Mouse (Mus musculus) limb, embryonic 13.5 days (tissue): ENCODE data around the gene Zdhhc19. TPM values are rescaled to one million over a fixed set of nuclear protein-coding genes. Genes with fewer than 3 reads are reported as not detected.

Source experiments
- ATAC-seq: fragments of 200-750 bp; cut with Nextera tagmentation; 2 replicates; pipeline ENCODE4 v1.8.0; 2017; ENCODE audit warnings: low read depth, moderate number of reproducible peaks, moderate TSS enrichment; ENCODE audit not compliant: low FRiP score
- H3K27ac ChIP-seq: fragments of 300-500 bp; sonication (generic); 2 replicates; pipeline ENCODE4 v1.5.1; 2015; ENCODE audit warnings: inconsistent platforms, mild to moderate bottlenecking, moderate library complexity
- H3K27me3 ChIP-seq: fragments of 300-500 bp; sonication (generic); 2 replicates; pipeline ENCODE4 v1.6.1; 2015; ENCODE audit warnings: mild to moderate bottlenecking, inconsistent platforms
- H3K36me3 ChIP-seq: fragments of 300-500 bp; sonication (generic); 2 replicates; pipeline ENCODE4 v1.6.1; 2015; ENCODE audit warnings: inconsistent platforms, mild to moderate bottlenecking, moderate library complexity
- H3K4me1 ChIP-seq: fragments of 300-500 bp; sonication (generic); 2 replicates; pipeline ENCODE4 v1.6.1; 2015; ENCODE audit warnings: inconsistent platforms
- H3K4me2 ChIP-seq: fragments of 300-500 bp; sonication (generic); replicated peaks from 2 replicates; pipeline ENCODE4 v1.6.1; 2015; ENCODE audit warnings: inconsistent platforms, mild to moderate bottlenecking, moderate library complexity
- H3K4me3 ChIP-seq: fragments of 300-500 bp; sonication (generic); 2 replicates; pipeline ENCODE4 v1.5.1; 2015; ENCODE audit warnings: moderate library complexity, mild to moderate bottlenecking, inconsistent platforms
- H3K9ac ChIP-seq: fragments of 300-500 bp; sonication (generic); 2 replicates; pipeline ENCODE4 v1.6.1; 2015; ENCODE audit warnings: mild to moderate bottlenecking, inconsistent platforms
- H3K9me3 ChIP-seq: fragments of 300-500 bp; sonication (generic); 2 replicates; pipeline ENCODE4 v1.6.1; 2016; ENCODE audit warnings: inconsistent platforms
- WGBS: fragments of 180-500 bp; shearing (Covaris S2); methylation state at CpG from one replicate; pipeline ENCODE4 v1.1.7; 2015; 5-methylcytosine and 5-hydroxymethylcytosine counted together
- polyA plus RNA-seq: library from polyadenylated mRNA; unstranded; fragments of >200 nt; fragmentation: Nextera tagmentation; extraction: Ambion mirVana; gene quantifications from 2 replicates; pipeline ENCODE4 v1.2.1, GENCODE M21; 2015

Zdhhc19 gene
- polyA plus RNA-seq, 1 experiment from 2014 or later = not detected

DNA sequence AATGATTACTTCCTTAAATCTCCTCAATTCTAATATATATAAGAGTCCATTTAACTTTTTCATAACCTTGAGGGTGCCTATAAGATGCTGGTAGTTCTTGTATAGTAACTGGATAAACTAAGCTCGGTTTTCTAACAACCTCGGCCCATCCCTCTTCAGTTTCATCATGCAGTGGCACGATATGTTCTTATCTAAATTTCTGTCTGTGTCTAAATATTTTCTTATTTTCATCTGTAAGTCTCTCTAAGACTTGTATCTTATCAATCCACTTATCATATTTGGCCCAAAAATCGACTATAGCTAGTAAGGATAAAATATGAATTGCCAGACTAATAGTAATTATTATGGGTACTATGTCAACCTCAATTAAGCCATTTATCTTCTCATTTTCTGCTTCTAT is 90.4 kb downstream of the Zdhhc19 start:
- H3K9me3 ChIP-seq = no peaks in the 10 kb centered on the region
- H3K4me2 ChIP-seq = no peak overlapping the region
- no peaks in the 10 kb centered on the region for H3K4me1 ChIP-seq
- WGBS = 85% methylated on average over 4 of the region's 4 CpGs
- ATAC-seq = no peak
- no peak overlapping the region for H3K27ac ChIP-seq
- no peaks in the 10 kb centered on the region for H3K36me3 ChIP-seq
- H3K4me3 ChIP-seq = no peak overlapping the region
- H3K9ac ChIP-seq = no peak overlapping the region
- H3K27me3 ChIP-seq = no peaks in the 10 kb centered on the region

- Histone ChIP-seq H3K9ac (no peak overlapping the region), H3K9me3 (no peaks in the 10 kb centered on the region), H3K27ac (no peak overlapping the region), H3K4me1 (no peaks in the 10 kb centered on the region), H3K36me3 (no peaks in the 10 kb centered on the region), H3K4me3 (no peak overlapping the region), H3K4me2 (no peak overlapping the region), H3K27me3 (no peaks in the 10 kb centered on the region)
- 90% methylated on average over 3 of the region's 3 CpGs for WGBS
- no peak for ATAC-seq
Observed at GRCm38 (mm10) chr16:32588568-32588967, 92.5 kb downstream of the Zdhhc19 start.

- no peak overlapping the region for H3K9ac ChIP-seq
- H3K27me3 ChIP-seq = no peaks in the 10 kb centered on the region
- no peak overlapping the region for H3K4me3 ChIP-seq
- no peaks in the 10 kb centered on the region for H3K9me3 ChIP-seq
- 92% methylated on average over 8 of the region's 8 CpGs for WGBS
- ATAC-seq = no peak
- no peaks in the 10 kb centered on the region for H3K36me3 ChIP-seq
- no peak overlapping the region; the same call in 1 of the 2 replicates for H3K27ac ChIP-seq
- H3K4me2 ChIP-seq = no peak overlapping the region
- H3K4me1 ChIP-seq = no peaks in the 10 kb centered on the region
Observed at GRCm38 (mm10) chr16:32591521-32591920, 95.5 kb downstream of the Zdhhc19 start.

DNA sequence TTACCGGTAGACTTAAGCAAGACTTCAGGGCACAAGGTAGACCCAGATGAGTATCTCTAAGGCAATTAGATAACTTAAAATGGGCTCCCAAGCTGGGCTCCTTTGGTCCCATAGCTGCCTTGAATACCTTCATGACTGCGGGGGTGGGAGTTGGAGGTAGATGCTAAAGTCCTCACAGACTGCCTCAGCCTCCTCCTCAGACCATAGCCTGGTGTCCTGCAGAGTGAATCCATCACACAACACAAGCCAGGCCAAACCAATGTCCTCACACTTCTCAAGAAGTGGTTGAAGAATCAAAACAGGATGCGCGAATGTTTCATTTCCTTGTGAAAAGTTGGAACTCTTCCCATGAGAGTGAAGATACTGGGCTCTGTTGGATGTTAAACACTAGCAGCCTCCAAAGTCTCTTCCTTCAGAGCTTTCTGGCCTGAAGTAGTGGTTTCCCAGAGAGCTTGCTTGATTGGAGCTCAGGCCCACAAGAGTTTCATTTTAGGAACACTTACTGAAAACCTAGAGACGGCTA is 97.3 kb downstream of the Zdhhc19 start:
- Histone ChIP-seq H3K36me3 (no peaks in the 10 kb centered on the region), H3K4me1 (no peaks in the 10 kb centered on the region), H3K4me2 (no peak overlapping the region), H3K4me3 (no peak overlapping the region), H3K27ac (no peak overlapping the region), H3K9me3 (no peaks in the 10 kb centered on the region), H3K9ac (no peak overlapping the region), H3K27me3 (no peaks in the 10 kb centered on the region)
- ATAC-seq = no peak
- WGBS = 89% methylated on average over 5 of the region's 5 CpGs

GRCm38 (mm10) chr16:32593916-32594315 is 97.9 kb downstream of the Zdhhc19 start:
- no peak overlapping the region for H3K27ac ChIP-seq
- no peak overlapping the region for H3K4me3 ChIP-seq
- no peaks in the 10 kb centered on the region for H3K36me3 ChIP-seq
- no peak overlapping the region for H3K9ac ChIP-seq
- H3K4me2 ChIP-seq = no peak overlapping the region
- H3K9me3 ChIP-seq = no peaks in the 10 kb centered on the region
- WGBS = 76% methylated on average over 5 of the region's 5 CpGs
- H3K27me3 ChIP-seq = no peaks in the 10 kb centered on the region
- ATAC-seq = no peak
- H3K4me1 ChIP-seq = no peaks in the 10 kb centered on the region

GRCm38 (mm10) chr16:32594701-32595100 is 98.6 kb downstream of the Zdhhc19 start:
- Histone ChIP-seq H3K4me3 (no peak overlapping the region), H3K27me3 (no peaks in the 10 kb centered on the region), H3K9me3 (no peaks in the 10 kb centered on the region), H3K36me3 (no peaks in the 10 kb centered on the region), H3K9ac (no peak overlapping the region), H3K4me2 (no peak overlapping the region), H3K27ac (no peak overlapping the region), H3K4me1 (no peaks in the 10 kb centered on the region)
- ATAC-seq = no peak
- WGBS = 78% methylated on average over 5 of the region's 5 CpGs

GRCm38 (mm10) chr16:32595142-32595855 is 99.2 kb downstream of the Zdhhc19 start:
- no peaks in the 10 kb centered on the region for H3K4me1 ChIP-seq
- no peak overlapping the region for H3K4me3 ChIP-seq
- H3K4me2 ChIP-seq = no peak overlapping the region
- WGBS = 81% methylated on average over 10 of the region's 10 CpGs
- no peaks in the 10 kb centered on the region for H3K9me3 ChIP-seq
- no peak overlapping the region for H3K9ac ChIP-seq
- H3K27me3 ChIP-seq = no peaks in the 10 kb centered on the region
- H3K27ac ChIP-seq = no peak overlapping the region
- ATAC-seq = no peak
- H3K36me3 ChIP-seq = no peaks in the 10 kb centered on the region

DNA sequence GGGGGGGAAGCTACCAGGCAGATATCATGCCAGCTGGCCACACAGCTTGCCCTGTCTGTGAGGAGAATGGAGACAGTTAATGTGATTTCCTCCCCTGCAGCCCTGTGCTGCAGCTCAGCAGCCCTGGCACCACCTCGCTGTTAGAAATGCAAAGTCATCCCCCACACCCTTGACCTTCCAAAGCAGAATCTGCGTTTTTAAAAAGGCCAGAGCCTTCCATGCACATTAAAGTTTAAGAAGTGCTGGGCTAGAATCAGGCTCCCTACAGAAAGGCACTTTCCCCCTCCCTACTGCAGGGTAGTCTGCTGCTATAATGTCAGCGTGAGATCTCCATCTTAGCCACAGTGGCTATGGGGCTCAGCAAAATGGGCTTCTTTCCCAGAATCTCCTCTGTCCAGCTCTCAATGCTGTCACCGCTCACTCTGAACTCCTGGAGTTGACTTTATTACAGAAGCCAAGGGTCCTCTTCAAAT is 101.9 kb downstream of the Zdhhc19 start:
- H3K36me3 ChIP-seq = no peaks in the 10 kb centered on the region
- H3K9ac ChIP-seq = no peak overlapping the region
- H3K9me3 ChIP-seq = no peaks in the 10 kb centered on the region
- H3K4me1 ChIP-seq = no peaks in the 10 kb centered on the region
- no peak overlapping the region for H3K4me2 ChIP-seq
- no peak for ATAC-seq
- 0 out of 2 replicates have a peak overlapping the region, but pooled peaks have one; percentile 1 for H3K27ac ChIP-seq
- H3K4me3 ChIP-seq = no peak overlapping the region
- WGBS = 28% methylated on average over 4 of the region's 4 CpGs
- no peaks in the 10 kb centered on the region for H3K27me3 ChIP-seq

DNA sequence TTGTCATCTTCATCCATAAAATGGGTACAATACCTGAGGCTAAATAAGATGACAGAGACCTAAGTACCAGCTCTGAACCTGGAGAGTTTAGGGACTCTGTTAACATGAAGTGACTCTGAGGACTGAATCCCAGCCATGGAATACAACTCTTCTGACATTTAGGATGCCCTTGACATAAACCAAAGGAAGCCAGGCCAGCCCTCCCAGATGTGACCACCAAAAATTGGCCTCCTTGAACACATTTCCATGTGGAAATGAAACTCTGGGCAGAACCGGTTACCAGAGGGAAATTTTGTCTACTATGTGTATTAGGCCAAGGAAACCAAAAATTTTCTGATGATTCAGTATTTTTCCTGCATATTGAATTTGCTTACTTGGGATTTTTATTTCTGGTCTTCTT is 103.1 kb downstream of the Zdhhc19 start:
- Histone ChIP-seq H3K27me3 (no peaks in the 10 kb centered on the region), H3K4me2 (no peak overlapping the region), H3K9me3 (no peaks in the 10 kb centered on the region), H3K4me1 (no peaks in the 10 kb centered on the region), H3K27ac (no peak overlapping the region), H3K9ac (no peak overlapping the region), H3K4me3 (no peak overlapping the region), H3K36me3 (no peaks in the 10 kb centered on the region)
- 70% methylated on average over 1 of the region's 1 CpGs for WGBS
- no peak for ATAC-seq

DNA sequence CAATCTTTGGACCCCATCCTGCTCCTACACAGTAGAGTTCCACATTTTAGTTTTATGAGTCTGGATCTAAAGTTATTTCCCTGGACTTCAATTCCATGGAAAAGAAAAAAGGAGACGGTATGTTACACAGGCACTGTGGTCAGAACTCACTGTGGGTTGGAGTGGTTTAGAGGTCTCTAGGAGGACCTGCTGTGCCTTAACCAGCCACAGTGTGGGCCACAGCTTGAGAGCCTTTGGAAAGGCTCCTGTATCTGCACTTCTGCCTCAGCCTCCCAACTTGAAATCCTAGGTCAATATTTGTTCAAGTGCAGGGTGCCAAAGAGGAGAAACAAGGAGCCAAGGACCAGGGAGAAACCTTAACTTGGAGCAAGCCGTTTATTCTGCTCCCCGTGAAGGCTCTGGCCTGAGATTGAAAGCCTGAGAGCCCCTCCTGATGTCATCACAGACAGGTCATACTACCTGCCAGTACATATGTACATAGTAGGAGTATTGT is 106.2 kb downstream of the Zdhhc19 start:
- H3K4me1 ChIP-seq = no peaks in the 10 kb centered on the region
- ATAC-seq = no peak
- no peak overlapping the region for H3K27ac ChIP-seq
- 79% methylated on average over 3 of the region's 3 CpGs for WGBS
- H3K9ac ChIP-seq = no peak overlapping the region
- no peak overlapping the region for H3K4me3 ChIP-seq
- H3K36me3 ChIP-seq = no peaks in the 10 kb centered on the region
- H3K9me3 ChIP-seq = no peaks in the 10 kb centered on the region
- no peaks in the 10 kb centered on the region for H3K27me3 ChIP-seq
- no peak overlapping the region for H3K4me2 ChIP-seq

DNA sequence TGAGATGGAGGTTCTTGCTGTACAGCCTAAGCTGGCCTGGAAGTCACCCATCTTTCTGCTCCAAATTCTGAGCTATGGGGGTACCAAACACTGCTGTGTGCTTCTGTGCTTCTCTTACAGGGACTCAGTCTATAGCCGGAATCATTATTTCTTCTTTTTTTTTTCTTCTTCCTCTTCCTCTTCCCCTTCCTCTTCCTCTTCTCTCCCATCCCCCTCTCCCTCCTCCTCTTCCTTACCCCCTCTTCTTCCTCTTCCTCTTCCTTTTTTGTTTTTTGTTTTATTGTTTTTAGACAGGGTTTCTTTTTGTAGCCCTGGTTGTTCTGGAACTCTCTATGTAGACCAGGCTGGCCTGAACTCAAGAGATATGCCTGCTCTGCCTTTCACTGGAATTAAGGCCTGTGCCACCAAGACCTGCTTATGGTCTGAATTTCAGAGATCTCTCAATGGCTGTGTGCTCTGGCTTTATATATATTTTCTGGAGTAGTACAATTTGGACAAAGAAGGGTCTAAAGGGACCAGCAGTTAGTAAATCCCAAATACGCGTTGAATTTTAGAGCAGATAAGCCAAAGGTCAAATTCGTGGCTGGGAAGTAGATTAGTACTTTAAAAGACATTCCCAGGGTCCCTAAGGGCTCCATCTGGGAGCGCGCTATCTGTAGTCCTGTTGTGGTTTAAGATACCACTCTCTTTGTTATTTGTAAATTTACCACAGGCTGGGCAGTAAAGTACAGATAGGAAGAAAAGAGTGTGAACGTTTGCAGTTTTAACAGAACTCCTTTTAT is 111.7 kb downstream of the Zdhhc19 start:
- Histone ChIP-seq H3K4me3 (0 out of 2 replicates have a peak overlapping the region, but pooled peaks have one; percentile 83), H3K9me3 (no peaks in the 10 kb centered on the region), H3K27ac (no peak overlapping the region), H3K4me2 (peak overlapping the region; percentile 86), H3K36me3 (no peaks in the 10 kb centered on the region), H3K27me3 (no peaks in the 10 kb centered on the region), H3K4me1 (peaks cover 19% of the 10 kb centered on the region), H3K9ac (no peak overlapping the region)
- no peak for ATAC-seq
- 53% methylated on average over 7 of the region's 7 CpGs for WGBS

DNA sequence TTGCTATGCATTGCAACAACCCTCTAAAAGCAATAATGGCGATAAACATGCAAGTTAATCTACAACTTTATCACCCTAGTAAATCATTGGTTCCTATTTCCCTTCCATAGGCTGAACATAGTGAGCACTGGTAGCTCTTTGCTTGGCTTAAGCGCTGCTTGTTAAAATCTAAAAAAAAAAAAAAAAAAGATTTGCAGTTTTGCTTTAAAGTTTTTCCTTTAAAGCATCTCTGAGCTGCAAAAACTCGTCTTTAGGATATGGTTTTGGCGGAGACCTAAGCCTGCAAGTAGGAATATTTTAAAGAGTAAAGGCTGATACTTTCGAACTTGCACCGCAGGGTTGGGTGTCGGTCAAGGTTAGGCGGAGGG is 112.3 kb downstream of the Zdhhc19 start:
- ATAC-seq = no peak
- H3K9ac ChIP-seq = peak overlapping the region; percentile 25; the same call in 1 of the 2 replicates
- WGBS = 8% methylated on average over 8 of the region's 8 CpGs
- H3K4me3 ChIP-seq = peak overlapping the region; percentile 83
- H3K36me3 ChIP-seq = no peaks in the 10 kb centered on the region
- peaks cover 19% of the 10 kb centered on the region for H3K4me1 ChIP-seq
- no peaks in the 10 kb centered on the region for H3K27me3 ChIP-seq
- H3K9me3 ChIP-seq = no peaks in the 10 kb centered on the region
- peak overlapping the region; percentile 86 for H3K4me2 ChIP-seq
- H3K27ac ChIP-seq = 0 out of 2 replicates have a peak overlapping the region, but pooled peaks have one; percentile 10
